Mouse (Mus musculus): Measurements from ENCODE around the gene Fjx1. TPM values are rescaled to one million over a fixed set of nuclear protein-coding genes. Genes with fewer than 3 reads are reported as not detected.

The Fjx1 gene
- polyA plus RNA-seq, 1 experiment from 2014 or later, result 0.37 TPM

- peaks cover 13% of the 10 kb centered on the region for H3K4me1 ChIP-seq (replicated peaks)
- H3K9me3 ChIP-seq (replicated peaks), result no peaks in the 10 kb centered on the region
- no peaks in the 10 kb centered on the region for H3K36me3 ChIP-seq (replicated peaks)
- under 1% methylated on average over 101 of the region's 109 CpGs for WGBS (ENCODE audit: insufficient replicate concordance)
- no peak overlapping the region for H3K27ac ChIP-seq (replicated peaks)
- peaks cover 72% of the 10 kb centered on the region for H3K27me3 ChIP-seq
- peak overlapping the region; percentile 35; the same call in 1 of the 2 replicates for H3K9ac ChIP-seq
- ATAC-seq (ENCODE audit: insufficient read depth), result peak; percentile 37; the same call in 1 of the 2 replicates
- peak overlapping the region; percentile 55 for H3K4me3 ChIP-seq (replicated peaks)
- H3K4me2 ChIP-seq, result peak overlapping the region; percentile 78
These were observed 1.3 kb downstream of the Fjx1 start for GRCm38 (mm10) chr2:102450761-102451670.

- Histone ChIP-seq H3K27me3 (peaks cover 72% of the 10 kb centered on the region), H3K4me1 (replicated peaks) (peaks cover 13% of the 10 kb centered on the region), H3K9ac (no peak overlapping the region), H3K36me3 (replicated peaks) (no peaks in the 10 kb centered on the region), H3K4me2 (peak overlapping the region; percentile 78), H3K27ac (replicated peaks) (no peak overlapping the region), H3K4me3 (replicated peaks) (peak overlapping the region; percentile 55), H3K9me3 (replicated peaks) (no peaks in the 10 kb centered on the region)
- under 1% methylated on average over 43 of the region's 43 CpGs for WGBS (ENCODE audit: insufficient replicate concordance)
- ATAC-seq (ENCODE audit: insufficient read depth), result no peak
These were observed 2.0 kb downstream of the Fjx1 start for GRCm38 (mm10) chr2:102450248-102450760.

- H3K9ac ChIP-seq, result no peak overlapping the region
- H3K27me3 ChIP-seq, result peaks cover 67% of the 10 kb centered on the region
- H3K9me3 ChIP-seq (replicated peaks), result no peaks in the 10 kb centered on the region
- no peaks in the 10 kb centered on the region for H3K36me3 ChIP-seq (replicated peaks)
- H3K4me3 ChIP-seq (replicated peaks), result peak overlapping the region; percentile 55
- H3K4me2 ChIP-seq, result peak overlapping the region; percentile 78
- under 1% methylated on average over 17 of the region's 17 CpGs for WGBS (ENCODE audit: insufficient replicate concordance)
- no peak overlapping the region for H3K27ac ChIP-seq (replicated peaks)
- ATAC-seq (ENCODE audit: insufficient read depth), result no peak
- H3K4me1 ChIP-seq (replicated peaks), result peaks cover 13% of the 10 kb centered on the region
These were observed 2.6 kb downstream of the Fjx1 start for GRCm38 (mm10) chr2:102449630-102450247.

GRCm38 (mm10) chr2:102449056-102449455, 3.2 kb downstream of the Fjx1 start:
- Histone ChIP-seq H3K4me3 (replicated peaks) (no peak overlapping the region), H3K9ac (no peak overlapping the region), H3K4me2 (no peak overlapping the region), H3K36me3 (replicated peaks) (no peaks in the 10 kb centered on the region), H3K4me1 (replicated peaks) (peaks cover 13% of the 10 kb centered on the region), H3K9me3 (replicated peaks) (no peaks in the 10 kb centered on the region), H3K27me3 (peaks cover 60% of the 10 kb centered on the region), H3K27ac (replicated peaks) (no peak overlapping the region)
- 32% methylated on average over 1 of the region's 1 CpGs for WGBS (ENCODE audit: insufficient replicate concordance)
- ATAC-seq (ENCODE audit: insufficient read depth), result no peak

- peaks cover 52% of the 10 kb centered on the region for H3K27me3 ChIP-seq
- H3K27ac ChIP-seq (replicated peaks), result no peak overlapping the region
- H3K9me3 ChIP-seq (replicated peaks), result no peaks in the 10 kb centered on the region
- no peak overlapping the region for H3K4me3 ChIP-seq (replicated peaks)
- H3K9ac ChIP-seq, result no peak overlapping the region
- ATAC-seq (ENCODE audit: insufficient read depth), result no peak
- no peak overlapping the region for H3K4me2 ChIP-seq
- H3K36me3 ChIP-seq (replicated peaks), result no peaks in the 10 kb centered on the region
- WGBS (ENCODE audit: insufficient replicate concordance), result 77% methylated on average over 7 of the region's 7 CpGs
- peaks cover 13% of the 10 kb centered on the region for H3K4me1 ChIP-seq (replicated peaks)
These were observed 4.5 kb downstream of the Fjx1 start for GRCm38 (mm10) chr2:102447831-102448230.

GRCm38 (mm10) chr2:102446851-102447250, 5.4 kb downstream of the Fjx1 start:
- peaks cover 12% of the 10 kb centered on the region for H3K4me1 ChIP-seq (replicated peaks)
- no peaks in the 10 kb centered on the region for H3K36me3 ChIP-seq (replicated peaks)
- no peak overlapping the region for H3K4me3 ChIP-seq (replicated peaks)
- H3K27ac ChIP-seq (replicated peaks), result no peak overlapping the region
- H3K9ac ChIP-seq, result no peak overlapping the region
- H3K27me3 ChIP-seq, result peaks cover 43% of the 10 kb centered on the region
- ATAC-seq (ENCODE audit: insufficient read depth), result no peak
- no peak overlapping the region for H3K4me2 ChIP-seq
- no peaks in the 10 kb centered on the region for H3K9me3 ChIP-seq (replicated peaks)
- 61% methylated on average over 4 of the region's 4 CpGs for WGBS (ENCODE audit: insufficient replicate concordance)

- Histone ChIP-seq H3K4me3 (replicated peaks) (no peak overlapping the region), H3K4me2 (no peak overlapping the region), H3K27me3 (peaks cover 3% of the 10 kb centered on the region; the same call in 1 of the 2 replicates), H3K36me3 (replicated peaks) (no peaks in the 10 kb centered on the region), H3K4me1 (replicated peaks) (no peaks in the 10 kb centered on the region), H3K9me3 (replicated peaks) (no peaks in the 10 kb centered on the region), H3K27ac (replicated peaks) (no peak overlapping the region), H3K9ac (no peak overlapping the region)
- no peak for ATAC-seq (ENCODE audit: insufficient read depth)
- 47% methylated on average over 8 of the region's 8 CpGs for WGBS (ENCODE audit: insufficient replicate concordance)
These were observed 14.8 kb downstream of the Fjx1 start for GRCm38 (mm10) chr2:102437357-102438030.

- peaks cover 3% of the 10 kb centered on the region; the same call in 1 of the 2 replicates for H3K27me3 ChIP-seq
- 85% methylated on average over 1 of the region's 1 CpGs for WGBS (ENCODE audit: insufficient replicate concordance)
- H3K36me3 ChIP-seq (replicated peaks), result no peaks in the 10 kb centered on the region
- H3K4me1 ChIP-seq (replicated peaks), result no peaks in the 10 kb centered on the region
- no peak overlapping the region for H3K4me3 ChIP-seq (replicated peaks)
- no peak for ATAC-seq (ENCODE audit: insufficient read depth)
- H3K27ac ChIP-seq (replicated peaks), result no peak overlapping the region
- no peaks in the 10 kb centered on the region for H3K9me3 ChIP-seq (replicated peaks)
- H3K4me2 ChIP-seq, result no peak overlapping the region
- no peak overlapping the region for H3K9ac ChIP-seq
These were observed 18.4 kb downstream of the Fjx1 start for GRCm38 (mm10) chr2:102433879-102434278.

- Histone ChIP-seq H3K4me2 (no peak overlapping the region), H3K27me3 (peaks cover 5% of the 10 kb centered on the region; the same call in 1 of the 2 replicates), H3K4me3 (replicated peaks) (no peak overlapping the region), H3K36me3 (replicated peaks) (no peaks in the 10 kb centered on the region), H3K9me3 (replicated peaks) (no peaks in the 10 kb centered on the region), H3K4me1 (replicated peaks) (no peaks in the 10 kb centered on the region), H3K9ac (no peak overlapping the region), H3K27ac (replicated peaks) (no peak overlapping the region)
- 30% methylated on average over 4 of the region's 4 CpGs for WGBS (ENCODE audit: insufficient replicate concordance)
- no peak for ATAC-seq (ENCODE audit: insufficient read depth)
These were observed 21.2 kb downstream of the Fjx1 start for GRCm38 (mm10) chr2:102431084-102431483.

- H3K4me1 ChIP-seq (replicated peaks), result no peaks in the 10 kb centered on the region
- ATAC-seq (ENCODE audit: insufficient read depth), result no peak
- no peaks in the 10 kb centered on the region for H3K9me3 ChIP-seq (replicated peaks)
- no peak overlapping the region for H3K27ac ChIP-seq (replicated peaks)
- no peaks in the 10 kb centered on the region for H3K36me3 ChIP-seq (replicated peaks)
- no peak overlapping the region for H3K4me2 ChIP-seq
- no peak overlapping the region for H3K9ac ChIP-seq
- H3K27me3 ChIP-seq, result 0 out of 2 replicates have a peak, but pooled peaks cover 3% of the 10 kb centered on the region
- no peak overlapping the region for H3K4me3 ChIP-seq (replicated peaks)
These were observed 24.3 kb downstream of the Fjx1 start for GRCm38 (mm10) chr2:102427974-102428373.

GRCm38 (mm10) chr2:102426434-102426833, 25.9 kb downstream of the Fjx1 start:
- Histone ChIP-seq H3K27ac (replicated peaks) (no peak overlapping the region), H3K4me3 (replicated peaks) (no peak overlapping the region), H3K4me1 (replicated peaks) (no peaks in the 10 kb centered on the region), H3K36me3 (replicated peaks) (no peaks in the 10 kb centered on the region), H3K4me2 (no peak overlapping the region), H3K9ac (no peak overlapping the region), H3K9me3 (replicated peaks) (no peaks in the 10 kb centered on the region), H3K27me3 (0 out of 2 replicates have a peak, but pooled peaks cover 3% of the 10 kb centered on the region)
- 65% methylated on average over 3 of the region's 3 CpGs for WGBS (ENCODE audit: insufficient replicate concordance)
- no peak for ATAC-seq (ENCODE audit: insufficient read depth)

All from liver, embryonic 15.5 days (tissue).